Mouse (Mus musculus): Measurements from ENCODE around the gene Siva1. TPM values are rescaled to one million over a fixed set of nuclear protein-coding genes. Genes with fewer than 3 reads are reported as not detected.

Gene Siva1
- 10 to 100 TPM; 42.9 to 43.8 TPM for total RNA-seq (2021)
- long read RNA-seq, experiment 1, transcript Siva1-201 (4 exons, 924 nt) = major isoform, 42 of 51 reads
- long read RNA-seq, experiment 1, partial matches to known transcripts = 3 of 51 reads
- long read RNA-seq, experiment 1, other reads (novel, unspliced or antisense) = 4 of 51 reads
- long read RNA-seq, experiment 2, transcript Siva1-201 (4 exons, 924 nt) = major isoform, 36 of 44 reads
- long read RNA-seq, experiment 2, partial matches to known transcripts = 3 of 44 reads
- long read RNA-seq, experiment 2, other reads (novel, unspliced or antisense) = 4 of 44 reads

DNA sequence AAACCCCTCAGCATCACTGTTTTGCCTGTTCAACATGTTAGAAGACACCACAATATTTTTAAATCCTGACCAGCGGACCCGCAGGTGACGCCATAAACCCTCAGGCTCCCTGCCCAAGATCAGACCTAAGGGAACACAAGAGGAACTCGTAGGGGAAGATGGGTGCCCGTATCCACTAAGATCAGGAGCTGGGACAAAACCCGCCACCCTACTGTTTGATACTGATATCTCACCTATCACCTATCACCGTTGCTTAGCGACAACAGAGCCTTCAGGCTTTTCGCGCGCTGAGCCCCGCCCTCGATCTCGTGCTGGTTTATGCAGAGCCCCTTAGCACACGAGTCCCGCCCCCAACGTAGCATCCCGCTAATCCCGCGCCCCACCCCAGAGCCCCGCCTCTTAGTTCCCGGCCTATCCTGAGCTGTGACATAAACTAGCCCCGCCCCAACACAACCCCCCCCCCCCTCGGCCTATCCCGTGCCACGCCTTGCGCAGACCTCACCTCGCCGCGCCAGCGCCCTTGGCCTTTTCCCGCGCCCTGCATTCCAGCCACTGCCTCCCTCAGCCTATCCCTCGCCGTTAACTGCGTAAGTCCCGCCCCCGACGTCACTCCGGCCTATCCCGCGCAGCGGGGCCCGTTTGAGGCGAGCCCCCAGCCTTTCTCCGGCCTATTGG, at the start of gene Siva1:
Gene Siva1, plus strand, starts transcription at position 500 of the 675 bp plus-strand sequence.
- peak; percentile 97 to 100 for DNase-seq (ENCODE audit: low spot score in 2 of 2)

DNA sequence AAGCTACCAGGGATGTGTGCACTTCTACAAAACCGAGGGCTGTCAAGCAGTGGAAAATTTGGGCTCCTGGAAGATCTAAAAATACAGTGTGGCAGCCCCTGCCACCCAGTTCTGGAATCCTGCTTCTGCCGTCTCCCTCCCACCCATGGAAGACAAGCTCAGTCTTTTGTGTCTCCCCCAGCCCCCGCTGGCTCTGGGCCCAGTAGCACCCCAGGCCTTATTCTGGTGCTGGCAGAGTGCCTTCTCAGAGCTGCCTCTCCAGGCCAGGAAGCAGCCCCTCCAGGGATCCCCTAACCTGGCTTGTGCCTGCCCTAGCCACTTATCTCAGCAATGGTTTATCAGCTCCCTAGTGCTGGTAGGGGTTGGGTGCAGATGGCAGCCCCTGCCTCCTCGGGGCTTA, 49.5 kb upstream of the Siva1 start:
- DNase-seq (ENCODE audit: low spot score in 2 of 2) = no peak

DNA sequence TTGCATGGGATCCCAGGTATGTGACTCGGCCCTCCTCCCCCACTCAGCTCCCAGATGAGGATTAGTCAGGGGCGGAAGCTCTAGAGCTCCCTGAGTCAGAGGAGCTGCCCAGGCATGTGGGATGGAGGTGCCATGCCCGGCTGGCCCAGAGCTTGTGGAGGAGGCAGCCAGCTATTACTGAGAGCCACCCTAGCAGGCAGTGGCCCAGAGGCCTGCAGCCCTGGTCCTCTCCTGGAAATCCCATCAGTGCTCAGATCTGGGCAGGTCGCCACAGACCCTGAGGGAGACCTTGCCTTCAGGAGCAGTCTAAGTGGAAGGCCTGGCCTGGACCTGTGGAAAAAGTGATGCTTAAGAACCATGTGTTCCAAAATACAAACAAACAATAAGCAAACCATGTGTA, 48.9 kb upstream of the Siva1 start:
- peak in 1 of 2 experiments; percentile 63 for DNase-seq (ENCODE audit: low spot score in 2 of 2)

DNA sequence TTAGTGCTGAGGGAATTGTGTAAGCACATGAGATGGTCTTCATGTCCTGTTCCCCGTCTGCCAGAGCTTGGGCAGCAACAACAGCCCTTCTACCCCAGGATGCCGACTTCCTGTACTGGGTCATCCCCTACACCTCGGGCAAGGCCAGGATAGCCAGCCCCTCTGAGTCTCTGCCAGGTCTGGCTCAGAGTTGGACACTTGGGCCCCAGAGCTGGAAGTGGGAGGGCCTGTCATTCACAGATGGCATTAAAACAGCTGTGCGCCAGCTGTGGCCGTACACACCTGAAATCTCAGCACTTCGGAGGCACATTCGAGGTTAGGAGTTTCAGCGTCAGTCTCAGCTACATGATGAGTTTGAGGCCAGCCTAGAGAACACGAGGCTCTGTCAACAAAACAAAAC, 48.0 kb upstream of the Siva1 start:
- DNase-seq (ENCODE audit: low spot score in 2 of 2) = no peak

DNA sequence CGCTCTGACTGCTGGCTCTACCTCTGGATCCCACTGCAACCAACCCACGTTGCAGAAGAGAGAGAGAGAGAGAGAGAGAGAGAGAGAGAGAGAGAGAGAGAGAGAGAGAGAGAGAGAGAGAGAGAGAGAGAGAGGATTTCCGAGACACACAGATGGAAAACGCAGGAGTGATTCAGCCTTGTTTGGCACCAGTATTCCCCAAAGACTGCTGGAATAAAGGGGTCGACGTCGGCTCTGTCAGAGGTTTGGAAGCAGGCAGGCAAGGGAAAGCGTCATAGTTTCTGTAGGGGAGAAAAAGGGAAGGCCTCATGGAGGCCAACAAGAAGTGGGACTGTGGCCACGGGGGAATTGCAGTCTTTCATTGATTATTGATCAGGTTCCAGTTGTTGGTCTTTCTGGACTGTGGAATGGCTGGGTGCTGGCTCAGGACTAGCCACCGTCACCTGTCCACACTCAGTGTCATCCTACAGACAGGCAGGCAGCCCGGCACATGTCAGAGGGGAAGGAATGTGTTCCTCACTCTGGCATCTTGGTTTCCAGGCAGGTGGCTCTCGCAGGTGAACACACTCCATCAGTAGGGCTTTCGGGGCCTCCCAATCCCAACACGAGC, 47.5 kb upstream of the Siva1 start:
- no peak for DNase-seq (ENCODE audit: low spot score in 2 of 2)

DNA sequence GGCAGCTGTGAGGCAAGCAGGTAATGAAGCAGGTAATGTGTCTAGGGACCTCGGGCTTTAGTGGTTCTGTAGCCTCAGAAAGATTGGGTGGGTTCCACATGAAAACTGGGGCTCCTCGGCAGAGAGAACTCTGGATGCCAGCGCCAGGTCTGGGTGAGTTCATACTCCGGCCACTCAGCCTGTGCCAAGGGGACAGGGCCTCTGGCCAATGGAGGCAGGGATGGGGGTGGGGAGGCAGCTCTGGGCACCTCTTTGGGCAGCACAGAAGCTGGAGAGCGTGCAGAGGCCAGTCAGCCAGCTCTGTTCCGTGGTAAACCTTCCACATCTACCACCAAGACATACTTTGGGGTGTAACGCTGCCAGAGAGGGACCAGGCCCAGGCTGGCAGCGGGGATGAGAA, 46.9 kb upstream of the Siva1 start:
- DNase-seq (ENCODE audit: low spot score in 2 of 2) = no peak

DNA sequence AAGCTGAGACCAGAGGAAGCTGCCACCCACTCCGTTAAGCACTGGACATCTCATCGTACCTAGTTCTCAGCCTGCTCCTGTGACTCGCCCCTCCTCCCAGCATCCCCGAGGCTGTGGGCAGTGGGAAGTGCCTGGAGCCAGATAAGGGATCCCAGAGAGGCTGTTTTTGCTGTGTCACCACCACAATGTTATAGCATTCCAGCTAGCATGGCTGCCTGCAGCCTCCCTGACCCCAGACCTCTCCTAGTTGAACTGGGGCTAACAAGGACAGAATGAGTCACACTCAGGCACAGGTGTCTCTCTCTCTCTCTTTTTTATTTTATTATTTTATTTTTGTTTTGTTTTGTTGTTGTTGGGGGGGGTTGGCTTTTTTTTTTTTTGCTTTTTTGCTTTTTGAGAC, 45.3 kb upstream of the Siva1 start:
- DNase-seq (ENCODE audit: low spot score in 2 of 2) = no peak

DNA sequence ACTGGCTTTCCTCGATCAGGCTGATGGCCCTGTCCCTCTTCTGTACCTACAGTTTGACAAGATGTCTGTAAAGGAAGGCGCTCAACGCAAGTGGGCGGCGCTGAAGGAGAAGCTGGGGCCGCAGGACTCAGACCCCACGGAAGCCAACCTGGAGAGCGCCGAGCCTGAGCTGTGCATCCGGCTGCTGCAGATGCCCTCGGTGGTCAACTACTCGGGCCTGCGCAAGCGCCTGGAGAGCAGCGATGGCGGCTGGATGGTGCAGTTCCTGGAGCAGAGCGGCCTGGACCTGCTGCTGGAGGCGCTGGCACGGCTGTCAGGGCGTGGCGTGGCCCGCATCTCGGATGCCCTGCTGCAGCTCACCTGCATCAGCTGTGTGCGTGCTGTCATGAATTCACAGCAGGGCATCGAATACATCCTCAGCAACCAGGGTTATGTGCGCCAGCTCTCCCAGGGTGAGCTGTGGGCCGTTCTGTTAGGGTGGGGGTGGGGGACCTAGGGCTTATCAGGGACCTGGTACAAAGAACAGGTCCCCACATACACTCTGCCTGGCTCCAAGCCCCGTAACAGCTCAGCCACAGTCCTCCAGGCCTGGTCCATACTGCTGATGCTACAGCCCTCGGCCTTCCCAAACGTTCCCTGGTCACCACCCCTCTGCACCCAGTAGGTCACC, 44.4 kb upstream of the Siva1 start:
- no peak for DNase-seq (ENCODE audit: low spot score in 2 of 2)

DNA sequence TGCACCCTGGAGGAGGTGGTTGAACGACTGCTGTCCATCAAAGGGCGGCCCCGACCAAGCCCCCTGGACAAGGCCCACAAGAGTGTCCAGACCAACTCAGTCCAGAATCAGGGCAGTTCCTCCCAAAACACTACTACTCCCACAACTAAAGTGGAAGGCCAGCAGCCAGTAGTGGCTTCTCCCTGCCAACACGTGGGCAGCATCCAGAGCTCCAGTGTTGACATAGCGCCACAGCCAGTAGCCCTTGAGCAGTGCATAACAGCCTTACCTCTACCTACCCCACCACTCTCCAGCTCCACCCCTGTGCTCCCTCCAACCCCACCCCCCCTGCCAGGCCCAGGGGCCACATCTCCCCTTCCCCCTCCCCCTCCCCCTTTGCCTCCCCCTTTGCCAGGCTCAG, 40.5 kb upstream of the Siva1 start:
- DNase-seq (ENCODE audit: low spot score in 2 of 2) = no peak

DNA sequence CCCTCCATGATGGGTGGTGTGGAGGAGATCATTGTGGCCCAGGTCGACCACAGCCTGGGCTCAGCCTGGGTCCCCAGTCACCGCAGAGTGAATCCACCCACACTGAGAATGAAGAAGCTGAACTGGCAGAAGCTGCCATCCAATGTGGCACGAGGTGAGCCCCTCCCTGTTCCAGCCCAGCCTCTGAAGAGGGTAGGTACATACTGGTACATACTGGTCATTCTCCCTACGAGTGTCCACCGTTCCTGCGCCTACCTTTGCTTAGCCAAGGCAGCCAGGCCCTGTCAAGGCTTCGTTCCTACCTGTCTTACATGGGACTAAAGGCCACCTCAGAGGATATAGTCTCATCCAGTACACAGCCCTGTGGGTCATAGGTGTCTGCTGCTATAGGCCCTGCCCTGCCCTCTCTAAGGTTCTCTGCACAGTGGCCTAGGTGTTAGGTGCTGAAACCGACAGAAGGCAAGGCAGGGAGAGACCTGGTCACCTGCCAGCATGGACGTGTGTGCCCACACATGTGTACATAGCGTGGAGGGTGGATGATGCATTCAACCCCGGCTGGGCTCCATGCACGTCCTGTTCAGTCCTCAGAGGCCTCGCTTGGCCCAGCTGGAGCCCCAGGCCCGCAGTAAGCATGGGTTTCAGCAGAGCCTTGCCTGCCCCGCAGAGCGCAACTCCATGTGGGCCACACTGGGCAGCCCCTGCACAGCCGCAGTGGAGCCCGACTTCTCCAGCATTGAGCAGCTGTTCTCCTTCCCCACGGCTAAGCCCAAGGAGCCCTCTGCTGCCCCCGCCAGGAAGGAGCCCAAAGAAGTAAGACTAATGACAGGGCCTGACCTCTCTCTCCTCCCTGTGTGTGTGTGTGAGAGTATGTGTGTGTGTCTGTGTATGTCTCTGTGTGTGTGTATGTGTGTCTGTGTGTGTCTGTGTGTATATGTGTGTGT, 39.5 kb upstream of the Siva1 start:
- DNase-seq (ENCODE audit: low spot score in 2 of 2) = peak in 1 of 2 experiments; percentile 68

DNA sequence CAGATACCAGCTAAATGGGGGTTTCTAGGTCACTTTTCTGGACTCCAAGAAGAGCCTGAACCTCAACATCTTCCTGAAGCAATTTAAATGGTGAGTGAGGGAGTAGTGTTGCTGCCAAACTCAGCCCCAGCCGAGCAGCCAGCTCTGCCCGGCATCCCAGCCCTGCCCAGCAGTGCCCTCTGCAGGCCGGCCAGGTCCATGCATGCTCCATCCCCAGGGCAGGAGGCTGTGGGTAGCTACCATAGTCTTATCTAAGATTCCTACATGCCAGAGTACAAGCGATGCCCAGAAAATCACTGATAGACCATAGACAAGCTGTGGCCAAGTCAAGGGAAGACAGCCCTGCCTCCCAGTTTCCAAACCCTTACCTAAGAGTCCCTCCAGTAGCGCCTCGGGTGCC, 38.7 kb upstream of the Siva1 start:
- peak; percentile 74 to 77 for DNase-seq (ENCODE audit: low spot score in 2 of 2)

DNA sequence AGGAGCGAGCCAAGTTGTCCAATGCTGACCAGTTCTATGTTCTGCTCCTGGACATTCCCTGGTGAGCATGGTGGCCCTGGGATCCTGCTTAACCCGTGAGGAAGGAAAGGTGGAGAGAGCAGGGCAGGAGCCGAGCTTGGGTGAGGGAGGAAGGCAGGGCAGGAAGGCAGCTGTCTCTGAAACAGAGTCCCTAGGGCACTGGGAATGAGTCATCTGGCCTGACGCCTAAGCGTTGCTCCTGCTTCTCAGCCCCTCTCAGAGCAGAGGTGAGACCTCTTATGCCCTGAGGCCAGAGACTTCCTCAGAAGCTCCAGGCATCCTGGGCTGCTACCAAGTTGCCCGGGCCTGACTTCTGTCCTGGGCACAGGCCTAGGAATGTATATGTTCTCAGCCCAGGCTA, 37.5 kb upstream of the Siva1 start:
- no peak for DNase-seq (ENCODE audit: low spot score in 2 of 2)

DNA sequence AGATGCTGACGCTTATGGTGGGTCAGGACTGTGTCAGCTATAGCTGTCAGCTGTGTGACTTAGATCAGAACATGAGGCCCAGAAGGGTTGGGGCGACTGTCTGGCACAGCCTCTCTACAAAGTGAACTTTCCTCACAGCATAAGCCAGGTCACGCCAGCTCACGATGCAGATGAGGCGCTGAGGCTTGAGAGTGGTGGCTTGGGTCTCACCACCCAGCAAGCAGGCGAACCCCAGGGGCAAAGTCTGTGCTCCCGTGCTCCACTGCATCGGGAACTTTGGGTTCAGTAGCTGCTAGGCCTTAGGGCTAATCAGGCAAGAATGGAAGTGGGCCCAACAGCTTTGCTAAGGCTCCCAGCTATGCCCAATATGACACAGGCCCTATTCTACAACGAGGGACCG, 35.4 kb upstream of the Siva1 start:
- DNase-seq (ENCODE audit: low spot score in 2 of 2) = no peak

DNA sequence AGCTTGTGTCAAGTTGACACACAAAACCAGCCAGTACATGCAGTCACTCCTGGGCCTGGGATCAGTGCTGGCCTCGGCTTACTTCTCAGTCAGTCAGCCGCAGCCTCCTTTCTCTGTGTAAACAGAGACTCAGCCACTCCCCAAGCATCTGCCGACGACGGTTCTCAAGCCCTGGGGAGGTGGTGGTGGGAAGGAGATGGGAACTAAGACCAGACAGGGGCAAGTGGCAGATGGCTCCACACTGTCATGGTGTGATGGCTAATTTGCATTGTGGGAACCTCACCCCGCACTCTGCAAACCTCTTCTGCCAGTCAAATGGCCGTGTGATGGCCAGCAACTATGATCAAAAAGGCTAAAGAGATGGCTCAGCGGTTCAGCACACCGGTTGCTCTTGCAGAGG, 27.8 kb upstream of the Siva1 start:
- no peak for DNase-seq (ENCODE audit: low spot score in 2 of 2)

DNA sequence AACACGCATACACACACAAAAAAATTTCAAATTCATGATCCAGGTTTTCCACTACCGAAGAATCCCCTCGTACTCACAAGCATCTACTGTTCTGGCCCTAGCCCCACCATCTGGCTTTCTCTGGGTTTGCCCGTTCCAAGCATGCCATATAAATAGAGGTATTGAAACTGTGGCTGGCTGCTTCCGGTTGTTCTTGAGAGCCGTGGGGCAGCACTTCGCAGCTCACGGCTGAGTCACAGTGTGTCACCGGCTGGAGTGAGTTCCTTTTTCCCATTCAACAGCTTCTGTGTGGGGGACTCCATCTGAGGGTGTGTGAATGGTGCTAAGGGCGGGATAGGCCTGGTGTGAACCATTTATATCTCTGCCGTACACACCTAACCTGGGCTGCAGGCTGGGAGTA, 27.3 kb upstream of the Siva1 start:
- DNase-seq (ENCODE audit: low spot score in 2 of 2) = no peak

DNA sequence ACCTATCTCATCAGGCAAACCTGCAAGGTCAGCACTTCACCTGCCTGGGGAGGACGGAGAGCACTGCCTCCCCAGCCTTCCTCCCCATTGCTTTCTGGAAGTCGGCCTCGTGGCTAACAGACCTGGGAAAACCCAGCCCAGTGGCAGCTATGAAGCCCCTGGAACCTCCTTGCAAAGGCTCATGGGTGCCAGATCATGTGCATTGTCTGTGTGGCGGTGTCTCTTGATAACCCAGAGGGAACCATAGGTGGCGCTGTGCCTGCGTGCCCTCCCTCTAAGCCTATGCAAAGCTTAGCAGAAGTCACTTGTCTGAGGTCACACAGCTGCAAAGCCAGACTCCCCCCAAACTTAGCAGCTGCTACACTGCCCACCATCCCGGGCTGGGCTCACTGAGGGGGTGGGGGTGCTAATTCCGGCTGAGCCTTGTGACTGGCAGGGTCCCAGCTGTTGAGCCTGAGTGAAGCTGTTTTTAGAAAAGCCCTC, 26.5 kb upstream of the Siva1 start:
- DNase-seq (ENCODE audit: low spot score in 2 of 2) = peak in 1 of 2 experiments; percentile 78

DNA sequence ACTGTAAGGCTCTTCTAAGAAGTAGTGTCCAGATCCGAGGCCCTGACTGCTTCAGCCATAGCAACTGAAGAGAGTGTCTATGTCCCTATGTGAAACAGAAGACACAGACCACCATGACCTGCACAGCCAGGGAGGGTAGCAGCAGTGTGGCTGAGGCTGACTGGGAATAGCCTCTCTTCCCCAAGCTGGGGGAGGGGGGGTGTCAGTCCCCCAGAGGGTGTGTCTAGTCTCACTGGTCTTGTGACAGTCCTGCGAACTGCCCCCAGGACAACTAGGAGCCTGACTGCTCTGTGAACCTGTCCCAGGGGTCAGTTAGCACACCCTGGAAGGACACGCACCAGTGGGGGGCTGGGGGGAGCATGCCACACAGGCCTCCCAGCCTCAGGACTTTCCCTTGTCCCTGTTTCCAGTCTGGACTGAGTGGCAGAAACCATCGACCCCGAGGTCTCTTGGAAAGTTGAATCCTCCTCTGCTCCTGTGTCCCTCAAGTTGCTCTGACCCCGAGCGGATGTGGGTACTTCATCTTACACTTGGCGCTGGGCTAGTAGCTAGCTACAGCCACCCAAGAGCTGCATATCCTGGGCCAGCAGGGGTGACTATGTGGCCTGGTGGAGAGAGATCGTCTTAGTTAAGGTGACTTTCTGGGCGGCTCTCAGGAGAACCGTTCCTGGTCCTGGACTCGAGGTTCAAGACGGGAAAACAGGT, 25.3 kb upstream of the Siva1 start:
- DNase-seq (ENCODE audit: low spot score in 2 of 2) = no peak

DNA sequence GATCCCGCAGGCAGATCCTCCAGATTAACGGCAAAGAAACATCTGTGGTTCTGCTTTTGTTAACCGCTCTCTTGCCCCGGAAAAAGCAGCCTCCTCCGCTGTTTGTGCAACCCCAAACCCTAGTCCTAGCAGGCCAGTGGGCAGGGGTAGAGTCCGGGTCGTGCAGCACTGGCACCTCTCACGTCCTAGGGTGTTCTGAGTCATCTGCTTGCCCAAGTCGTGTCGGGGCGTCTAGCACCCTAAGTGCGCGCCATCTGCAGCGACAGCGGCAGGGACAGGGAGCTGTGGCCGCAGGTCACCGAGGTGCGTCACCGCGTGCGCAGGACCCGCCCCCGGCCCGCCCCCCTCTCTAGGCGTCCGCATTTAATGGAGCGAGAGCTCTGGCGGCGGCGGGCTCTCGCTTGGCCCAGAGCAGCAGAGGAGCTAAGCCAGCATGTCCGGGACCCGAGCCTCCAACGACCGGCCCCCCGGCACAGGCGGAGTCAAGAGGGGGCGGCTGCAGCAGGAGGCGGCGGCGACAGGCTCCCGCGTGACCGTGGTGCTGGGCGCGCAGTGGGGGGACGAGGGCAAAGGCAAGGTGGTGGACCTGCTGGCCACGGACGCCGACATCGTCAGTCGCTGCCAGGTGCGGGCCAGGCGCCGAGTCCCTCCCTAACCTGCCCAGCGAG, 24.7 kb upstream of the Siva1 start, which contains the start of gene Adssl1:
Gene Adssl1, plus strand, starts transcription at position 360 of the 668 bp plus-strand sequence.
- DNase-seq (ENCODE audit: low spot score in 2 of 2) = peak; percentile 48 to 66

DNA sequence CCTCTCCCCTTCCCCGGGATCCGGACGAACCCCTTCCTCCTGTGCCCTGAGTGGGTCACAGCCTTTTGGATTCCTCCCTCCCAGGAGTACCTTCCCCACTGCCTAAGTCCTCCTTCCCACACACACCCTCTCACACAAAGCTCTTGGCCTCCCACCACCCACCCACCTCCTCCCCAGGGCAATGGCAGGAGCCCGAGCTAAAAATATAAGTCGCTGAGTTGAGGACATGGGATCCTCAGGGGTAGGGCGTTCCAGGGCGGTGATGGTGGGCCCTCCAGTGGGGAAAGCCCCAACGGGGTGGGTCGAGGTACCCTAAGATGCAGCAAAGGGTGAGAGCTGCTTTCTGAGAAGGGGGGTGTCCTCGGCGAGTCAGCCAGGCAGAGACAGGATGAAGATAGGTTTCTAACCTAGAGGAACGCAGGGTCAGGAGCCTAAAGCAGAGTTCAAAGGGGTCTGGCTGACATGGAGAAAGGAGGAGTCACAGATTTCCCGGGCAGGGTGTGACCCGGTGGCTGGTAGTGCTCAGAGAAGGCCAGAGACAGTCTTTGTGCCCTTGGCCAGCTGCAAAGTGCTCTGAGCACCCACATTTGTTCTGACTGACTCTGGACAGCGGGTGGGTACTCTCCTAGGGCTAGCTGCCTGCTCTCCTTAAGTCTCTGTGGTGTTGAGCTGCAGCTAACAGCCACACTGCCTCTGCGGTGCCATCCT, 24.0 kb upstream of the Siva1 start:
- DNase-seq (ENCODE audit: low spot score in 2 of 2) = no peak

Data from gastrocnemius, postnatal 4 days (tissue).